Mouse (Mus musculus): ENCODE data around the gene Slc4a4. TPM values are rescaled to one million over a fixed set of nuclear protein-coding genes. Genes with fewer than 3 reads are reported as not detected.

Gene Slc4a4
- polyA plus RNA-seq (2015; fragmentation: Nextera tagmentation; extraction: Ambion mirVana), result 8.1 and 8.4 TPM in 2 replicates

GRCm38 (mm10) chr5:88886668-88887555 lies at the start of gene Slc4a4:
Gene Slc4a4 (plus strand): TSS chr5:88886818.
- Histone ChIP-seq H3K4me1 (peaks cover 17% of the 10 kb centered on the region), H3K36me3 (no peaks in the 10 kb centered on the region), H3K27me3 (peaks cover 31% of the 10 kb centered on the region), H3K4me2 (peak within 1 kb of the TSS; percentile 91), H3K9me3 (replicated peaks) (no peaks in the 10 kb centered on the region), H3K4me3 (replicated peaks) (peak within 1 kb of the TSS; percentile 77), H3K27ac (0 out of 2 replicates have a peak within 1 kb of the TSS, but pooled peaks have one; percentile 34), H3K9ac (peak within 1 kb of the TSS; percentile 67)
- peak; percentile 92 for ATAC-seq (replicated peaks; ENCODE audit: low FRiP score)
- WGBS, result under 1% methylated on average over 95 of the region's 119 CpGs

DNA sequence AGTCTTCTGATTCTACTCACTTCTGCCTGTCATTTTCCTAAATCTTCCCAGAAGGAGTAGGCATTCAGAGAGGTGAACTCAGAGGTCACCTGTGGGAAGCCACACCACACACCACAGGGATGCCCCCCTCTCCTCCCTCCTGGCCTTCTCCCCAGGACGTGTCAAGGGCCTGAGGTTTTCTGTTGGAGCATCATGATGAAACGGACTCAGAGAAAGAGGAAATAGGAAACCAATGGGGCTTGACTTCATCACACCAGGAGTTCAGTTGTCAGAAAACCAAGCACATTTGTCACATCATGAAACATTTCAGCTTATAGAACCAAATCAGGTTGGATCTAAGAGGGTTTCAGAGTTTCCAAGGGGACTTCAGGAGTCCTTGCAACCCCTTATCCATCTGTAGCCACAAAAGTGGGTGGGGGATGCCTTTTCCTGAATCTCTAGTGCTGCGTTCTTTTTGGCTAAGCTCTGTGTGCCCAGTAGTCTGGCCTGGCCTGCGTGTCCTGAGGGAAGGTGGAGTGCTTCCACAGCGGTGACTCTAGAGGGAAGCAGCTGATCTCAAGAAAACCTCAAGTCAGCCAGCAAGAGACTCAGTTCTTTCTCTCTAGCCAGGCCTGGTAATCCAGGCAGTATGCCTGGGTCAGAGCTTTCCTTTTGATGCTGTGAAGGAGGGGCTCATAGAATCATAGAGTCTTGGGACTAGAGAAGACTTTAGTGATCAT lies 46.4 kb upstream of the Slc4a4 start:
- Histone ChIP-seq H3K4me3 (replicated peaks) (no peak overlapping the region), H3K9ac (no peak overlapping the region), H3K27ac (no peak overlapping the region), H3K4me1 (no peaks in the 10 kb centered on the region), H3K27me3 (no peaks in the 10 kb centered on the region), H3K9me3 (replicated peaks) (no peaks in the 10 kb centered on the region), H3K4me2 (no peak overlapping the region), H3K36me3 (no peaks in the 10 kb centered on the region)
- 61% methylated on average over 5 of the region's 5 CpGs for WGBS
- no peak for ATAC-seq (replicated peaks; ENCODE audit: low FRiP score)

GRCm38 (mm10) chr5:88857311-88857710 lies 29.3 kb upstream of the Slc4a4 start:
- 93% methylated on average over 3 of the region's 3 CpGs for WGBS
- ATAC-seq (replicated peaks; ENCODE audit: low FRiP score), result no peak
- H3K9me3 ChIP-seq (replicated peaks), result no peaks in the 10 kb centered on the region

DNA sequence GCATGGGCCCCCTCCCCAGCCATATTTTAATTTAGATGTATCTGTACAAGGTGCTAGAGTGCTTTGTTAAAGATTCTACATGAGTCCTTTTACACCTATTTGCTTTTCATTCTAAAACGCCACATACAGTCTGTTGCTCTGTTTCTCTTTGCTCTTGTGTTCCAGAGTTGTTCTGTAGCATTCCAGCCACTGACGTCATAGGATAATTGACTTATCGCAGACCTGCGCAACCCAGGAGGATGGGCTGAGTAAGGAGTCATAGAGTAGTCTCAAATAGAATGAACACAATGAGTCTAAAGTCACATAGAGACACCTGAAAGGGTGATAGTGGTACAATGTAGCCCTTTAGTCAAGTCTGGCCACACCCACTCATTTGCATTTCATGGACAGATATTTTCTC lies 28.8 kb upstream of the Slc4a4 start:
- no peaks in the 10 kb centered on the region for H3K36me3 ChIP-seq
- H3K27me3 ChIP-seq, result no peaks in the 10 kb centered on the region
- 89% methylated on average over 4 of the region's 4 CpGs for WGBS
- H3K4me1 ChIP-seq, result no peaks in the 10 kb centered on the region
- no peak overlapping the region for H3K9ac ChIP-seq
- H3K27ac ChIP-seq, result no peak overlapping the region
- no peak for ATAC-seq (replicated peaks; ENCODE audit: low FRiP score)
- no peak overlapping the region for H3K4me3 ChIP-seq (replicated peaks)
- H3K4me2 ChIP-seq, result no peak overlapping the region
- H3K9me3 ChIP-seq (replicated peaks), result no peaks in the 10 kb centered on the region

More at GRCm38 (mm10) chr5:88857311-88857710, 29.3 kb upstream of the Slc4a4 start:
- H3K9ac ChIP-seq, result no peak overlapping the region
- H3K27me3 ChIP-seq, result no peaks in the 10 kb centered on the region
- no peak overlapping the region for H3K27ac ChIP-seq
- H3K4me2 ChIP-seq, result no peak overlapping the region
- no peaks in the 10 kb centered on the region for H3K4me1 ChIP-seq
- H3K4me3 ChIP-seq (replicated peaks), result no peak overlapping the region
- no peaks in the 10 kb centered on the region for H3K36me3 ChIP-seq

DNA sequence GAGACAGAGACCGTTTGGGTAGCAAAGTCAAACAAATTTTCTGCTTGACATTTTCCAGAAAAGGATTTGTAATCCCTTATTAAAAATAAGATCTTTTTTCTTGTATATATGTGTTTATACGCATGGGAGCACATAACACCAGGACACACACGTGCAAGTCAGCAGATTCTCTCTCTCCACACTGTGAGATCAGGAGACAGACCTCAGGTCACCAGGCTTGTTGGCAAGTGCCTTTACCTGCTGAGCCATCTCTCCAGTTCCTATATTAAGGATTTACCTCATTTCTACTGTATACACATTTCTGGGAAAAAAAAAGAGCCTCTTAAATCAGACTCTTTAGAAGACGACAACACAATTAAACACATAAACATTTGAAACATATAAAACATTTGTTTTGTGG lies 28.4 kb upstream of the Slc4a4 start:
- H3K36me3 ChIP-seq, result no peaks in the 10 kb centered on the region
- no peaks in the 10 kb centered on the region for H3K4me1 ChIP-seq
- H3K4me2 ChIP-seq, result no peak overlapping the region
- ATAC-seq (replicated peaks; ENCODE audit: low FRiP score), result no peak
- H3K27me3 ChIP-seq, result no peaks in the 10 kb centered on the region
- 79% methylated on average over 4 of the region's 4 CpGs for WGBS
- no peak overlapping the region for H3K9ac ChIP-seq
- no peak overlapping the region for H3K4me3 ChIP-seq (replicated peaks)
- H3K27ac ChIP-seq, result no peak overlapping the region
- H3K9me3 ChIP-seq (replicated peaks), result no peaks in the 10 kb centered on the region

GRCm38 (mm10) chr5:88862163-88862562 lies 24.5 kb upstream of the Slc4a4 start:
- H3K4me2 ChIP-seq, result no peak overlapping the region
- H3K27me3 ChIP-seq, result no peaks in the 10 kb centered on the region
- no peak for ATAC-seq (replicated peaks; ENCODE audit: low FRiP score)
- H3K4me3 ChIP-seq (replicated peaks), result no peak overlapping the region
- 69% methylated on average over 3 of the region's 3 CpGs for WGBS
- no peak overlapping the region for H3K27ac ChIP-seq
- no peak overlapping the region for H3K9ac ChIP-seq
- no peaks in the 10 kb centered on the region for H3K4me1 ChIP-seq
- no peaks in the 10 kb centered on the region; the same call in 1 of the 2 replicates for H3K9me3 ChIP-seq (replicated peaks)
- H3K36me3 ChIP-seq, result no peaks in the 10 kb centered on the region

- no peaks in the 10 kb centered on the region for H3K27me3 ChIP-seq
- no peaks in the 10 kb centered on the region for H3K4me1 ChIP-seq
- 97% methylated on average over 2 of the region's 2 CpGs for WGBS
- no peak overlapping the region for H3K27ac ChIP-seq
- no peak overlapping the region for H3K9ac ChIP-seq
- H3K36me3 ChIP-seq, result no peaks in the 10 kb centered on the region
- no peak overlapping the region for H3K4me3 ChIP-seq (replicated peaks)
- no peak for ATAC-seq (replicated peaks; ENCODE audit: low FRiP score)
- H3K4me2 ChIP-seq, result no peak overlapping the region
- H3K9me3 ChIP-seq (replicated peaks), result no peaks in the 10 kb centered on the region; the same call in 1 of the 2 replicates
Measured at GRCm38 (mm10) chr5:88862794-88863193, 23.8 kb upstream of the Slc4a4 start.

DNA sequence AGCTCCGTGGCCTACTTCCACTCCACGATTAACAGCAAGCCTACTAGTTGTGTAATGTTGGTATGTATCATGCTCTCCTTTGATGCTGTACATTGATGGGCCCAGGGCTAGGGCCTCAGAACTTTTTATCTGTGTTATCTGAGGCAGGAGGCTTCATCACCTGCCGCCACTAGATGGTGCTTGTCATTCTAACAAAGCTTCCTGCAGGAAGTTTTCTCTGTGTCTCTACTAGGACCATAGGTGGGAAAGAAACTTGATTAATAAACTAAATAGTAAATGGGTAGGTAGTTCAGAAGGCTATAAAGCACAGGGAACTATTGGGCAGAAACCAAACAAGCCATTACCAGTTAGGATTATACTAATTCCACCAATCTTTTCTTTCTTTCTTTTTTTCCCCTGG lies 2.5 kb upstream of the Slc4a4 start:
- Histone ChIP-seq H3K4me1 (peaks cover 17% of the 10 kb centered on the region), H3K36me3 (no peaks in the 10 kb centered on the region), H3K4me3 (replicated peaks) (no peak overlapping the region), H3K27me3 (peaks cover 28% of the 10 kb centered on the region), H3K9me3 (replicated peaks) (no peaks in the 10 kb centered on the region), H3K27ac (no peak overlapping the region), H3K9ac (no peak overlapping the region), H3K4me2 (no peak overlapping the region)
- ATAC-seq (replicated peaks; ENCODE audit: low FRiP score), result no peak
- 23% methylated on average over 3 of the region's 3 CpGs for WGBS

- Histone ChIP-seq H3K27ac (no peak overlapping the region), H3K4me3 (replicated peaks) (no peak overlapping the region), H3K9ac (no peak overlapping the region), H3K9me3 (replicated peaks) (no peaks in the 10 kb centered on the region), H3K4me2 (no peak overlapping the region), H3K4me1 (peaks cover 17% of the 10 kb centered on the region), H3K27me3 (peaks cover 31% of the 10 kb centered on the region), H3K36me3 (no peaks in the 10 kb centered on the region)
- WGBS, result 82% methylated on average over 3 of the region's 3 CpGs
- ATAC-seq (replicated peaks; ENCODE audit: low FRiP score), result no peak
Measured at GRCm38 (mm10) chr5:88885503-88885902, 1.1 kb upstream of the Slc4a4 start.

GRCm38 (mm10) chr5:88885944-88886343 lies 674 bp upstream of the Slc4a4 start:
- no peak overlapping the region for H3K9ac ChIP-seq
- H3K4me1 ChIP-seq, result peaks cover 17% of the 10 kb centered on the region
- H3K27ac ChIP-seq, result no peak overlapping the region
- H3K36me3 ChIP-seq, result no peaks in the 10 kb centered on the region
- H3K9me3 ChIP-seq (replicated peaks), result no peaks in the 10 kb centered on the region
- WGBS, result 57% methylated on average over 5 of the region's 5 CpGs
- peak overlapping the region; percentile 77 for H3K4me3 ChIP-seq (replicated peaks)
- ATAC-seq (replicated peaks; ENCODE audit: low FRiP score), result no peak
- peaks cover 31% of the 10 kb centered on the region for H3K27me3 ChIP-seq
- H3K4me2 ChIP-seq, result peak overlapping the region; percentile 91

DNA sequence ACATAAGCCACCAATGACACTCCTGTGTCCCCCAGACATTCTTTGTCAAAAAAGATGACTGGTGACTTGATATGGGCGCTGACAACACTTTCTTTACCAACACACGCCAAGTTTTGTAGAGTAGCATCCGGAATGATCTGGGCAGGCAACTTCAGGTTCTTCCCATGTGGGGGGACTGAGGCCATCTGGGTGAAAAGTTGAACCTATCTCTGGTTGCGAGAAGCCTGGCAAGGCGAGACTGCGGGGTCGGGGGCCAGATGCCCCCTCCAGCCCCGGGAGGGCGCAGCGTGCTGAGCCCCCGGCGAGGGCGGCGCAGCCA lies 310 bp upstream of the Slc4a4 start:
- ATAC-seq (replicated peaks; ENCODE audit: low FRiP score), result no peak
- Histone ChIP-seq H3K27ac (no peak overlapping the region), H3K4me3 (replicated peaks) (peak overlapping the region; percentile 77)

More for the DNA sequence above, 310 bp upstream of the Slc4a4 start:
- no peaks in the 10 kb centered on the region for H3K36me3 ChIP-seq
- peak overlapping the region; percentile 91 for H3K4me2 ChIP-seq
- peak overlapping the region; percentile 67 for H3K9ac ChIP-seq
- under 1% methylated on average over 14 of the region's 14 CpGs for WGBS
- H3K9me3 ChIP-seq (replicated peaks), result no peaks in the 10 kb centered on the region
- H3K27me3 ChIP-seq, result peaks cover 31% of the 10 kb centered on the region
- peaks cover 17% of the 10 kb centered on the region for H3K4me1 ChIP-seq
